Comparison of ENCODE assay signal across 15 mouse cellular contexts in genomic region chr4:128128546-128128945, GRCm38 (mm10).
"Had no signal": no experiment of that assay in that cellular context is flagged by ENCODE, and none has a peak within 500 bp of the region (broad histone marks: within the 10 kb centered on the region; RNA-seq: fewer than 3 reads in every experiment).

No protein-coding gene starts in this region.

- H3K9ac ChIP-seq: intestine, embryonic 15.5 days; kidney, embryonic 15.5 days; liver, embryonic 13.5 days had no signal

- H3K4me2 ChIP-seq: intestine, embryonic 15.5 days; kidney, embryonic 15.5 days; liver, embryonic 13.5 days; midbrain, embryonic 11.5 days had no signal

- H3K27ac ChIP-seq: intestine, embryonic 15.5 days; kidney, embryonic 15.5 days; liver, embryonic 13.5 days; stomach, postnatal 0 days had no signal

- H3K27me3 ChIP-seq: intestine, embryonic 15.5 days; kidney, embryonic 15.5 days; liver, embryonic 13.5 days had no signal

- H3K4me3 ChIP-seq: intestine, embryonic 15.5 days; kidney, embryonic 15.5 days; liver, embryonic 13.5 days had no signal

- ATAC-seq: intestine, embryonic 15.5 days had no signal

- DNase-seq: kidney, adult 11 months; kidney, adult 8-10 months; kidney, postnatal 10 days; kidney, postnatal 36 days; layer of hippocampus, postnatal 36 days; liver, embryonic 13.5 days; lung, adult 2 months; lung, postnatal 14 days; lung, postnatal 4 days; midbrain, embryonic 14.5 days; thymus, postnatal 36 days had no signal

- H3K4me1 ChIP-seq: intestine, embryonic 15.5 days; kidney, embryonic 15.5 days; liver, embryonic 13.5 days had no signal

- H3K9me3 ChIP-seq: intestine, embryonic 15.5 days; kidney, embryonic 15.5 days had no signal

- H3K36me3 ChIP-seq: intestine, embryonic 15.5 days; kidney, embryonic 15.5 days; liver, embryonic 13.5 days had no signal
